In the genomic region with DNA sequence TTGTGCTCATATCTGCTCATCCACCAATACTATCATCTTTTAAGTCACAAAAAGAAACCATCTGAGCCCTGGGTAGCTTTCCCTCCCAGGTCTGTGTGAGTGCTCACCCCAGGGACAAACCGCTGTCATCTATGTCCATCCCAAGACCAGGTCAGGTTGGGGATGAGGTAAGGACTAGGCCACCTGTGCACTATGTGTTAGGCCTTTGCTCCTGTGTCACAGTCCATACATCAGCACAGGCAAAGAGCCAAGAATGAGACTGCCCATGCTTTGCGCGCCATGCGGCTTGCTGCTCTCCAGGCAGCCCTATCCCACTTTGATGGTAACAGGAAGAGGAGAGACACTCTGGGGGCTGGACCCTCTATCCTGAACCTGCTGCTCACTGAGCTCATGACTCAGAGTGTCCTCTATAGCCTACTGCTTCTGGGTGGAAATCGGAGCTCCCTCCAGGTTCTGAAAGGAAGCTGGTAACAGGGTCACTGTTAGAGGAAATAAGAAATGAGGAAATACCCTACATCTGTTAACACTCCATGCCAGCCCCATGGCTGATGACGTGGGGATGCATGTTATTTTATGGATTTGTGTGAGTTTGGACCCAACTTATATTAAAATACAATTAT, we compare ENCODE assay signal across 29 mouse cellular contexts.
DNase-seq lines count a peak whose midpoint lies in the region; ATAC-seq and TF ChIP-seq lines count a peak whose summit lies in the region.
"Had no signal": no experiment of that assay in that cellular context is flagged by ENCODE, and none has a peak within 500 bp of the region (broad histone marks: within the 10 kb centered on the region; RNA-seq: fewer than 3 reads in every experiment).

No protein-coding gene starts in this region.

- H3K9ac ChIP-seq in heart, adult 2 months (ENCODE audit: low read depth, low read length): no peak overlapping the region
- H3K9ac ChIP-seq in heart, embryonic 11.5 days (ENCODE audit: low read depth, low read length): no peak overlapping the region
- no peak overlapping the region for H3K9ac ChIP-seq in liver, embryonic 16.5 days (ENCODE audit: low read depth, low read length)
- H3K9ac ChIP-seq: embryonic facial prominence, embryonic 13.5 days; forebrain, embryonic 12.5 days; forebrain, embryonic 15.5 days; heart, embryonic 15.5 days; hindbrain, embryonic 15.5 days had no signal

- H3K36me3 ChIP-seq in heart, adult 2 months (ENCODE audit: control insufficient read depth, insufficient read depth, low read length): no peaks in the 10 kb centered on the region; the same call in 1 of the 2 replicates
- H3K36me3 ChIP-seq in heart, embryonic 11.5 days (ENCODE audit: control insufficient read depth, insufficient read depth, low read length): peaks cover 10% of the 10 kb centered on the region
- no peaks in the 10 kb centered on the region for H3K36me3 ChIP-seq in liver, embryonic 16.5 days (ENCODE audit: control insufficient read depth, insufficient read depth)

- ATAC-seq in heart, embryonic 11.5 days (replicated peaks; ENCODE audit: insufficient number of reproducible peaks, low FRiP score, low TSS enrichment): no peak
- ATAC-seq in liver, embryonic 16.5 days (ENCODE audit: low read depth): peak; percentile 63
- ATAC-seq in megakaryocyte progenitor cell, adult 5-6 weeks (replicated peaks; ENCODE audit: poor library complexity): peak; percentile 47
- ATAC-seq: forebrain, embryonic 15.5 days; intestine, postnatal 0 days; Patski had no signal

- 0 out of 2 replicates have a peak overlapping the region, but pooled peaks have one; percentile 6 for H3K27ac ChIP-seq in heart, adult 2 months
- H3K27ac ChIP-seq in heart, embryonic 11.5 days (ENCODE audit: low read depth, low read length): no peak overlapping the region
- no peak overlapping the region for H3K27ac ChIP-seq in liver, embryonic 16.5 days (ENCODE audit: low read length)
- H3K27ac ChIP-seq in brown adipose tissue, adult 24 weeks (replicated peaks; ENCODE audit: low read depth, low read length): 0 out of 2 replicates have a peak overlapping the region, but pooled peaks have one; percentile 18
- H3K27ac ChIP-seq: embryonic facial prominence, embryonic 10.5 days; embryonic facial prominence, embryonic 13.5 days; forebrain, embryonic 12.5 days; forebrain, embryonic 15.5 days; heart, embryonic 10.5 days; heart, embryonic 15.5 days; hindbrain, embryonic 15.5 days had no signal

- H3K4me1 ChIP-seq in heart, adult 2 months (ENCODE audit: control insufficient read depth, insufficient read depth, low read length): peaks cover 6% of the 10 kb centered on the region
- 0 out of 2 replicates have a peak, but pooled peaks cover 5% of the 10 kb centered on the region for H3K4me1 ChIP-seq in heart, embryonic 11.5 days (ENCODE audit: control insufficient read depth, insufficient read depth, low read length)
- H3K4me1 ChIP-seq in liver, embryonic 16.5 days (ENCODE audit: control insufficient read depth, low read depth, low read length): no peaks in the 10 kb centered on the region; the same call in 1 of the 2 replicates
- peaks cover 7% of the 10 kb centered on the region; the same call in 1 of the 2 replicates for H3K4me1 ChIP-seq in brown adipose tissue, adult 24 weeks (ENCODE audit: control insufficient read depth, insufficient read depth, insufficient read length, low read length)
- H3K4me1 ChIP-seq: forebrain, embryonic 12.5 days; hindbrain, embryonic 15.5 days had no signal

- no peaks in the 10 kb centered on the region for H3K9me3 ChIP-seq in heart, embryonic 11.5 days (replicated peaks; ENCODE audit: control insufficient read depth, low read length)
- H3K9me3 ChIP-seq in liver, embryonic 16.5 days (replicated peaks; ENCODE audit: control insufficient read depth, low read length): no peaks in the 10 kb centered on the region
- H3K9me3 ChIP-seq: embryonic facial prominence, embryonic 10.5 days; embryonic facial prominence, embryonic 13.5 days; forebrain, embryonic 12.5 days; forebrain, embryonic 15.5 days; G1E; heart, embryonic 10.5 days; heart, embryonic 15.5 days; hindbrain, embryonic 15.5 days had no signal

- no peak overlapping the region for H3K4me3 ChIP-seq in heart, adult 2 months
- no peak overlapping the region for H3K4me3 ChIP-seq in heart, embryonic 11.5 days (ENCODE audit: low read depth, low read length)
- H3K4me3 ChIP-seq in liver, embryonic 16.5 days (ENCODE audit: low read depth, low read length): no peak overlapping the region
- H3K4me3 ChIP-seq in brown adipose tissue, adult 24 weeks (ENCODE audit: insufficient read depth, low read depth, low read length): no peak overlapping the region
- H3K4me3 ChIP-seq: embryonic facial prominence, embryonic 10.5 days; embryonic facial prominence, embryonic 13.5 days; erythroblast, embryonic 14.5 days; forebrain, embryonic 12.5 days; forebrain, embryonic 15.5 days; heart, embryonic 10.5 days; heart, embryonic 15.5 days; hindbrain, embryonic 15.5 days had no signal

- no peak overlapping the region for H3K4me2 ChIP-seq in heart, embryonic 11.5 days
- no peak overlapping the region for H3K4me2 ChIP-seq in liver, embryonic 16.5 days (ENCODE audit: low read depth, low read length)
- H3K4me2 ChIP-seq: embryonic facial prominence, embryonic 13.5 days; forebrain, embryonic 12.5 days; forebrain, embryonic 15.5 days; heart, embryonic 15.5 days; hindbrain, embryonic 15.5 days had no signal

- DNase-seq in heart, adult 2 months: no peak
- DNase-seq in liver: no peak
- DNase-seq in layer of hippocampus, postnatal 25 days (ENCODE audit: extremely low spot score in 1 of 2, low spot score in 1 of 2): no peak
- DNase-seq: adrenal gland, postnatal 10 days; adrenal gland, postnatal 36 days; B cell, adult 2 months; cerebellum, adult 18-20 months; cerebellum, adult 9-10 months; cerebellum, postnatal 14 days; embryo, embryonic 11 days; gastrocnemius, postnatal 25 days; heart, postnatal 14 days; heart, postnatal 4 days had no signal

- no peak for TF ChIP-seq CTCF in heart, adult 2 months (IDR thresholded peaks at IDR 0.05)

- TF ChIP-seq POLR2A in heart, adult 2 months (IDR thresholded peaks at IDR 0.05; ENCODE audit: insufficient read depth, low read depth, low read length): no peak

- WGBS in heart, adult 2 months: 82% methylated on average over 6 of the region's 6 CpGs
- 90% methylated on average over 6 of the region's 6 CpGs for WGBS in heart, embryonic 11.5 days (ENCODE audit: insufficient replicate concordance)
- 70% methylated on average over 6 of the region's 6 CpGs for WGBS in liver, embryonic 16.5 days (ENCODE audit: insufficient replicate concordance)

- no peaks in the 10 kb centered on the region for H3K79me2 ChIP-seq in heart, adult 2 months (replicated peaks; ENCODE audit: control insufficient read depth, insufficient read depth, low read length)

- H3K27me3 ChIP-seq in heart, adult 2 months (ENCODE audit: control insufficient read depth, insufficient read depth, low read length): no peaks in the 10 kb centered on the region
- H3K27me3 ChIP-seq in heart, embryonic 11.5 days (ENCODE audit: control insufficient read depth, insufficient read depth, low read length): no peaks in the 10 kb centered on the region
- no peaks in the 10 kb centered on the region for H3K27me3 ChIP-seq in liver, embryonic 16.5 days (ENCODE audit: control insufficient read depth, insufficient read depth, low read depth, low read length)
- H3K27me3 ChIP-seq: CH12.LX; embryonic facial prominence, embryonic 13.5 days; forebrain, embryonic 12.5 days; forebrain, embryonic 15.5 days; heart, embryonic 15.5 days; hindbrain, embryonic 15.5 days; Patski had no signal

- intact Hi-C loops in heart, adult 2 months (cut with DNase I): no loop called here

- TF ChIP-seq EP300 in heart, adult 2 months (IDR thresholded peaks at IDR 0.05; ENCODE audit: insufficient read depth, low read depth, low read length): no peak

Comparison
In these comparisons a context has a peak if more than half of its experiments do, and no peak if none do; other contexts are left out.
1. H3K27ac ChIP-seq: peak in heart, adult 2 months (single experiment) and brown adipose tissue, adult 24 weeks (single experiment); none in heart, embryonic 11.5 days (single experiment) and liver, embryonic 16.5 days (single experiment).